Mouse (Mus musculus): ENCODE measurements around the gene Drc7.
"Not testable (repeated sequence)": the region's sequence is repeated elsewhere in the genome, so short reads cannot be mapped to it uniquely, and the experiment has no call there.

Drc7 gene

GRCm38 (mm10) chr8:95054927-95055510 lies at the start of gene Drc7:
Drc7 (plus strand) TSS chr8:95055103.
- no peak for DNase-seq

- no peak for DNase-seq
Observed at GRCm38 (mm10) chr8:95012442-95012919, 42.4 kb upstream of the Drc7 start.

GRCm38 (mm10) chr8:95015866-95016265 lies 39.0 kb upstream of the Drc7 start:
- no peak for DNase-seq

- no peak for DNase-seq
Observed at GRCm38 (mm10) chr8:95016684-95017083, 38.2 kb upstream of the Drc7 start.

GRCm38 (mm10) chr8:95017451-95017850 lies 37.5 kb upstream of the Drc7 start, which contains the start of gene Adgrg3:
Adgrg3 (plus strand) TSS chr8:95017692.
- no peak for DNase-seq

GRCm38 (mm10) chr8:95017969-95018635 lies 36.8 kb upstream of the Drc7 start:
- DNase-seq, result no peak

- peak in 1 of 2 experiments; percentile 24 for DNase-seq
Observed at GRCm38 (mm10) chr8:95020293-95020777, 34.6 kb upstream of the Drc7 start.

- DNase-seq, result no peak
Observed at GRCm38 (mm10) chr8:95020821-95021220, 34.1 kb upstream of the Drc7 start.

GRCm38 (mm10) chr8:95023201-95023600 lies 31.7 kb upstream of the Drc7 start:
- no peak for DNase-seq

GRCm38 (mm10) chr8:95024387-95024786 lies 30.5 kb upstream of the Drc7 start:
- no peak for DNase-seq

GRCm38 (mm10) chr8:95025421-95025820 lies 29.5 kb upstream of the Drc7 start:
- peak in 1 of 2 experiments; percentile 46 for DNase-seq

GRCm38 (mm10) chr8:95028391-95028790 lies 26.5 kb upstream of the Drc7 start:
- DNase-seq, result not testable (repeated sequence)

- DNase-seq, result peak in 1 of 2 experiments; percentile 24
Observed at GRCm38 (mm10) chr8:95037106-95037925, 17.6 kb upstream of the Drc7 start.

GRCm38 (mm10) chr8:95041883-95042784 lies 12.8 kb upstream of the Drc7 start:
- peak; percentile 31 to 50 for DNase-seq

- DNase-seq, result no peak
Observed at GRCm38 (mm10) chr8:95044811-95045210, 10.1 kb upstream of the Drc7 start.

GRCm38 (mm10) chr8:95046982-95047381 lies 7.9 kb upstream of the Drc7 start:
- DNase-seq, result no peak

GRCm38 (mm10) chr8:95047884-95048680 lies 6.8 kb upstream of the Drc7 start:
- DNase-seq, result no peak

GRCm38 (mm10) chr8:95049636-95050035 lies 5.3 kb upstream of the Drc7 start:
- DNase-seq, result no peak

- no peak for DNase-seq
Observed at GRCm38 (mm10) chr8:95054438-95054837, 465 bp upstream of the Drc7 start.

GRCm38 (mm10) chr8:95056414-95056813 lies 1.5 kb downstream of the Drc7 start:
- DNase-seq, result no peak

GRCm38 (mm10) chr8:95058661-95059060 lies 3.8 kb downstream of the Drc7 start:
- no peak for DNase-seq
